Mouse (Mus musculus) induced T-regulatory cell, adult 2 months (primary cell): Measurements from ENCODE around the gene Hectd4.

Experiments
- DNase-seq: peaks from one replicate; pipeline ENCODE4 v3.0.0-alpha.2; 2012; ENCODE audit warnings: low read depth

The Hectd4 gene

DNA sequence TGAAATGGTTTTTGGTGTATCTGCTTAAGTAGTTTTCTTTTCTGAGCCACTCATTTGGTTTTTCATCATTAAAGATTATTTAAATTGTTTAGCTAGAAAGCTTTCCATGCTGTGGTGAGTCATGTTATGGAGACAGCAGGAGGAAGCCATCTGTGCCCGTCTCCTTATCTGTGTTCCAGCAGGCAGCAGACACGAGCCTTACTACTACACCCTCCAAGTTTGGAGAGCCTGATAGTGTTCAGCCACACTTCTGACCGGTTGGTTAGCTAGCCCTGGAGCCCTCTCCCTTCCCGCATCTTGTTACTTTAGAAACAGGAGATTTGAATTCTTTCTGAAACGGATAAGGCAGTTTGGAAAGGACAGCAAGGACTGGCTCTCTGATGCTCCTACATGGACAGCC, 16.2 kb downstream of the Hectd4 start:
- DNase-seq, result no peak

DNA sequence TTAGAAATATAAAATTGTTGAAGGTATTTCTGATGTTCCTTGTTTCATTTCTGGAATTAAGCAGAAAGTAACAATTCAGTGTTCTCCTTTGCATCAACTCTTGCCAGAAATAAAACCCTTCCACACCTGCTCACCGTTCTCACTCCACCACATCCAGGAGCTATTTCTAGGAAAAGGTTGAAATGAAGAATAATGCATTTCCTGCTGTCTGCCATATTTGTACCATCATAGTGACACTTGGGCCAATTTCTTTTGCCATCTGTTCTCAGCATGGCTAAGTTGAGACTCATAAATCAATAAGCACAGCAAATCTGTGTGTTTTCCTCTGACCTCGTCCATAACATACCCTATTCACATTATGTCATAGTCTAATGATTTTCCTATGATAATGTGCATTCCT, 18.2 kb downstream of the Hectd4 start:
- no peak for DNase-seq

DNA sequence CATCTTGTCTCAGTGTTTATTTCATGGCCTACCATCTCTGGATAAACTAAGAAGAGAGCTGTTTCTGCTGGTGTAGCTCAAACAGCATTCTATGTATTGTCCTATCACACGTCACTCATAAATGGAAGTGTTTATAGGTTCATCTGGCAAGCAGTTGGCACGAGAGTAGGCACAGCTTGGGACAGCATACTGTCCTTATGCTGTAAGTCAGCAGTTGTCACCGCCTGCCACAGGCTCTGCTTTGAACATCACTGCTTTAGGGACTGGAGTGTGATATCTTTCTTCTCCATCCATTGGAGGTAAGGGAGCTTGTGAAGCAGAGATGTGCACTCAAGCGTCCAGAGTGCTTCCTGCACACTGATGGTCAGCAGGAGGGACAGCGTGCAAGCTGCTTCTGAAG, 19.8 kb downstream of the Hectd4 start:
- no peak for DNase-seq

DNA sequence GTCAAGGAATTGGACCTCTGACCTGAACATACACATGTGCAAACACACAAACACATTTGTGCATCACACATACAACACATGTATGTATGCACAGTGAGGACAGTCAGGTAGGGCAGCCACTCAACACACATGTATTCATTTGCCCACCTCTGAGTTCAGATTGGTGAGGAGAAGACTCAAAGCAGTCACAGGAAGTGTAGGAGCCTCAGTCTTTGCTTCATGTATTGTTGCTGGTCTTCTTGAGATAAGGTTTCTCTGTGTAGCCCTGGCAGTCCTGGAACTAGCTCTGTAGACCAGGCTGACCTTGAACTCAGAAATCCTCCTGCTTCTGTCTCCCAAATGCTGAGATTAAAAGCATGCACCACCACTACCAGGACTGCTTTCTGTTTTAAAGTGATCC, 21.2 kb downstream of the Hectd4 start:
- no peak for DNase-seq

DNA sequence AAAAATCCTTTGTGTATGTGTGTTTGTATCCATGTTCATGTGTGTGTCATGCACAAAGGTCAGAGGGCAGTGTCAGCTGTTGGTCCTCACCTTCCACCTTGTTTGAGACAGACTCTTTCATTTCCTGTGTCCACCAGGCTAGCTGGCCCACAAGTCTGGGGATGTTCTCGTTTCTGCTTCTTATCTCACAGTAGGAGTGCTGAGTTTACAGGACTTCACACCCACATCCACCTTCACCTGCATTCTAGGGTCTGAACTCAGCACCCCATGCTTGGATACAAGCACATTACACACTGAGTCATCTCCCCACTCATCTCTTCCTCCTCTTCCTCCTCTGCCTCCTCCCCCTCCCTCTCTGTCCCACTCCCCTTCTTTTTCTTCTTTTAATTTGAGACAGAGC, 22.2 kb downstream of the Hectd4 start:
- no peak for DNase-seq

DNA sequence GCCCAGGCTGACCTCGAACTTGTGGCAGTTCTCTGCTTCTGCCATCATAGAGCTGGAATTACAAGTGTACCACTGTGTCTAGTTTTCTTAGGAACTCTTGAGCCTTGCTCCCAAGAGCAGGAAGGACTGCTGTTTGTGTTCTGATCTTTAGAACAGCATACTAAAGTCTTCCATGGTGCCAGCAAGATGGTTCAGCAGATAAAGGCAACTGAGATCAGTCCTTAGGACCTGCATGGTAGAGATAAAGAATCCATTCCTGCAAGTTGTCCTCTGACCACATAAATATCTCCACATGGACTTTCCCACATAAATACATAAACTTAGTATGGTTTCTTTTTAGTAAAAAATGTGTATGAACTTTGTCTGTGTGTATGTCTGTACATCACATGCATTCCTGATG, 22.7 kb downstream of the Hectd4 start:
- no peak for DNase-seq

DNA sequence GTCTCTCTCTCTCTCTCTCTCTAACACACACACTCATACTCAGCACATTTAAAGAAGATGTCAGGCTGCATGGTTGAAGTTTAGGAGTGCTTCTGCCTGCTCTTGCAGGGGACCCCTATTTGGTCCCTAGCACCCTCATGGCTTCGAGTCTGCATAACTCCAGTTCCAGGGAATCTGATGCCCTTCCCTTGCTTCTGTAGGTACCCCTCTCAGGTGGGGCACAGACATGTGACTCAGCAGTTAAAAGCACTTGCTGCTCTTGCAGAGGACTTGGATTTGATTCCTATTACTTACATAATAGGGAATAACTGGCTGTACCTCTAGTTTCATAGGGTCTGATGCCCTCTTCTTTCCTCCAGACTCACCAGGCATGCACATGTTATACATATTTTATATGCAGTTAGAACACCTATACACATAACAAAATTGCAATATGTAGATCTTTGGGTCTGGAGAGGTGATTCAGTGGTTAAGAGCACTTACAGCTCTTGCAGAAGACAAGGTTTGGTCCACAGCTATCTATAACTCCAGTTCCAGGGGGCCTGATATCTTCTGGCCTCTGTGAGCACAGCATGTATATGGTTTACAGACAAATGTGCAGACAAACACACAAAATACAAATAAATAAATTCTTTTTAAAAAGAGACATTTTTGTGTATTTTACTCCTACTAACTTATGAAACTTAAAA, 23.8 kb downstream of the Hectd4 start:
- no peak for DNase-seq

DNA sequence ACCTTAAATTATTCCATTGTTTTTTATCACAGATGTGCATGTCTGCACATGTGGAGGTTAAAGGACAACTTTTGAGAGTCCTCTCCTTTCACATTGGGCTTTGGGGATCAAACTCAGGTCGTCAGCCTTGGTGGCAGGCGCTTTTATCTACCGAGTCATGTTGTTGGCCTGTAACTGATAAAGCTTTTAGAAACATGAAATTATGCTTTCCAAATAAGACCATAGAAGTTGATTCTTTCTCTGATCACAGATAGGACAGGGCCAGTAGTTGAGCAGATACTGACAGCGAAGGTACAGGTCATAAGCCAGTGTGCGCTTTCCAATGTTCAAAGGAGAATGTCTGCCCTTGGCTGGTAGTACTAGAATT, 24.3 kb downstream of the Hectd4 start:
- no peak for DNase-seq

DNA sequence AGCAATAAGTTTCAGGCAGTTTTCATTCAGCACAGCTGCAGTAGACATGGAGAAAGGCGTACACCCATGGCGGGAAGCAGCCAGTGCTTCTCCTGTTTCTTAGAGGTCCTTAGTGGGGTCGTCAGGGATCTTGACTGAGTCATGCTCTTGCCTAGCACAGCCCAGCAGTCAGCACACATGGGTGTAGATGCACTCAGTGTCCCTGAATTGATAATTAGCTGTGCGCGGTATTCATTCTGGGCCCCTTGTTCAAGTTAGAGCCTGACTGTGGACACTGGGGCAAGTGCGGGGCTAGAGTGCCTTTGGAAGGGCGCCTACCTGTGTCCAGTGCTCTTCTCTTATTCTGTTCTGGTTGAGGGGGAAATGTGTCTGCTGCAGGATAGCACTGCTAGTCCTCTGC, 25.2 kb downstream of the Hectd4 start:
- no peak for DNase-seq

DNA sequence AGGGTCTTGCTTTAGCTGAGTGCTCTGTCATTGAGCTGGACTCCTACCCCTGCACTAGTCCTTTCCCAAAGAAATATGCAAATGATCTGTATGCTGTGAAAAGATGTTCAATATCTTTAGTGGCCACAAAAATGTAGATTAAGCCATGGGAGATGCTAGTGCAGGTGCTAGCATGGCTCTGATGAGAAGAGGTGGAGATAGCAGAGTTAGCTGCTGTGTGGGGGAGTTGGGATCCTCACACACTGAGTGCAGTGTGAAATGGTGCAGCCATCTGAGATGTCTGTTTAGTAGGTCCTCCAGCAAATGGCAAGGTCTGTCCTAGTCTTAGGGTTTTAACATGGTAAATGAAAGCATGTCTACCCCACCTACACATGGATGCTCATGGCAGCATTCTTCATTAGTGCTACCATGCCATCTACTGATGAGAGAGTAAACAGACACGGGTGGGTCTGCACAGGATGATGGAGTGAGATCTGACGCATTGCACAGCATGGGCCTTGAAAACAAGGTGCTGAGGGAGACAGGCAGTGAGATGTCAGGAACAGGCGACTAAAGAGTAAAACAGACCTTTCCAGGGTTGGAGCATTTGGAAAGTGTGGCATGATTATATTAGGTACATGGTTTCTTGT, 28.9 kb downstream of the Hectd4 start:
- no peak for DNase-seq

DNA sequence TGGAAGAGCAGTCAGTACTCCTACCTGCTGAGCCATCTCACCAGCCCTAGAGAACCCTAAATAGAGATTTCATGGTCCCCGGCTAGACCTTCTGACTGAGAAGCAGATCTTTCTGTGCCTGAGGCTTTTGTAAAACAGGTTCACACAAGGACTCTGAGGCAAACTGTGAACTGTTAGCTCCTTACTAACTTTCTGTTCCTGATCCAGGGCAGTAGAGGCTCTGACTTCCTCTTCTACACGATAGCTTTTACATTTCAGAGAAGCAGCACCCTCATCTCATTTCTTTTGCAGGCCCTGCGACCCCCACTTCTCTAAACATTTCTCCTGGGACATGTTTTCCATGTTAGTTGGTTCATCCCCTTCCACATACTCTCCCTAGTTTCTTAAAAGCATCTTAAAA, 29.7 kb downstream of the Hectd4 start:
- no peak for DNase-seq

DNA sequence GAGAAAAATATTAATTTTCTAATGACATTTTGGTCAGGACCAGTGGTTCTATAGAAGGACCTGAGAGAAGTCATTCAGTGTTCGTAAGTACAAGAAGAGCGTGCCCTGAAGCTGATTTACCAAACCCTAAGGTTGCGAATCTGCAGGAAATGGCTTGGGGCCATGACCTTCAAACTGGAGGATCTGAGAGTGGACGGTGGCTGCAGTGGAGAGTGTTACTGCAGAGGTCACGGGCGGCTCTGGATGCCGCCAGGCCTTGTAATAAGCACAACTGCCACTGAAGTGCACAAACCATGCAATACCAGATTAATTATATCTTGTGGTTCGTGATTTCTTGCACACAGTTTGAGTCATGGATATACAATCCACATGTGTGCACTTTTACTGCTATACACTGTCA, 31.8 kb downstream of the Hectd4 start:
- no peak for DNase-seq

DNA sequence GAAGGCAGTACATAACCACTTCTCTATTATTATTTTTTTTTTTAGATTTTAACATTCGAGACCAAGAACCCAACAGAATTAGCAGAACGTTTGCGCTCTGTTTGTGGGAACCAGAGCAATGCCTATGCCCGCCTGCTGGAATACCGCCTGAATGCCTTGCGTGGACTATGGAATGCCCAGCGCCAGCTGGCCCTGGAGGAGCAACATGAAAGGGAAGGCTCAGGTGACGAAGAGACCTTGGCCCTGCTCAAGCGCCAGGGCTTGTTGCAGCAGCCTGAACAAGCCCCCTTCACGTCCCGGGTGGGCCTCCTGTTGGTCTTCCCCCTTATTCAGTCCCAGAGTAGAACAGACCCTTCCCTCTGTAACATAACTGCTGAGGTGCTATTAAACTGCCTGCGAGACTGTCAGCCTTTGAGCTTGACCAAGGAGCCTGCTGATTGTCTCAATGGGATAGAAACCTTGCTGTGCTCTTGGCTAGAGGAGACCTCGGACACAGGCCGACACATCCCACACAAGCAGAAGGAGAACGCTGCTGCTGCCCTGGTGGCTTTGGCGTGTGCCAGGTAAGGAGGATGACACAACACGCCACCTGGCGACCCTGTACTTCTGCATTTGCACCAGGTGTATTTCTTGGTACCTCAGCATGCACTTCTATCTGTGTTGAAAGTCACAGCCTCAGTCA, 33.9 kb downstream of the Hectd4 start:
- no peak for DNase-seq

DNA sequence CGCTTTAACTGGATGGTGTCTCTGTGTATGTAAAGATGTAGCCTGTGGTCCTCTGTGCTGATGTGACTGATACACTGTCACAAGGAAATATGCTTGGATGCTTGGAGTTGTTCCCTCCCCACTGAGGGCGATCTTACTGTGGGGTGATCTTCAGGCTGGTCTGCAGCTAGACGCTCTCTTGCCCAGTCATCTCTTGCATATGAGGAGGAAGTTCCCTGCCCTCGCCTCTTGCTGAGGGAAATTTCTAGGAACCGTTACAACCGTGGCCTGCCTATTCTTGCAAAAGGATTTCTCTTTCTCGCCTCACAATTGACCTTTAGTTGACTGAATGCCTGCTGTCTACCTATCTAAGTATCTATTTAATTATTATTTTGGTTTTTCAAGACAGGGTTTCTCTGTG, 35.0 kb downstream of the Hectd4 start:
- no peak for DNase-seq

DNA sequence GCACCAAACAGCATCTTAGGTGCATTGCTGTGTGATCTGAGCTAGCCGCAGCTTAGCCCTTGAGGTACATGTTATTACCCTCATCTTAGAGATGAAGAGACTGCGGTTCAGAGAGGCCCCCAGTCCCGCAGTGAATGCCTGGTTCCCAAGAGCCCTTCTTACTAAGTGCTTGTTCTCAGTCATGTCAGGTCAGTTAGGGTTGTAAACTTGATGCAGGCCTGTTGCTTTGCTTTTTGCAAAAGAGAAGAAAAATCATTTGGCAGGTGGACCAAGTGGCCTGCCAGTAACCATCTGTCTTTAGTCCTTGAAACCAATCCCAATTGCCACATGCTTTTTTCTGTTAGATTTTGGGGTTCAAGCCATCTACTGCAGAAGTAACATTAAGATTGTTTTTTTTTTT, 41.8 kb downstream of the Hectd4 start:
- DNase-seq, result no peak

DNA sequence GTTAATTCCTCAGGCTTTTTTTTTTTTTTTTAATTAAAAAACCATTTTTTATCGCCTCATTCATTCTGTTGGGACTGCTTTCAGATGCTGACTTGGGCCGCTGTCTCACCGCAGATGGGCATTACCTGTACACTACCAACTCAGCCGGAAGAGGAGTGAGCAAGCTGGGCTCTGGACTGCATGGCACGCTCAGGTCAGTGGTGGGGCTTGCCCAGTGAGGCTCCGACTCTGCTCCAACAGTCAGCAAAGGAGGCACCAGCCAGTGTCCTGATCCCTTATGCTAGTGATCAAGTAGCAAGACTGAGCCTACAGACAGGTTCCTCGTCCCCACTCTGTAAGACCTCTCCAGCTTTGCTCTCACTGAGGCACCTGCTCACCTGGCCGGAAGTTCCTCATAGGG, 42.4 kb downstream of the Hectd4 start:
- DNase-seq, result no peak

DNA sequence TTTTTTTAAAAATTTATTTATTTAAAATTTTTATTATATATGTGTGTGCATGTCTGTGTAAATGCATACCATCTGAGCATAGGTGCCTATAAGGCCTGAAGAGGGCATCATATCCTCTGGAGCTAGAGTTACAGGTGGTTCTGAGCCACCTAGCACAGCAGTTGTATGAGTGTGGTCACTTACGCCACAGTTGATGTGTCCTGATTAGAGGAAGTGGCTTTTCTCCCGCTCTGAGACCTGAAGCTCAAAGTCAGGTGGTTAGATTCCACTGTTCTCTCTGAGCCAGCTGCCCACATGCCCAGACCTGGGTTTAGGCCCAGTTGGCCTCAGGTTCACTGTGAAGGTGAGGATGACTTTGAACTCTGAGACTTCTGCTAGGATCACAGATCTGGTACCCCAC, 44.6 kb downstream of the Hectd4 start:
- DNase-seq, result no peak

DNA sequence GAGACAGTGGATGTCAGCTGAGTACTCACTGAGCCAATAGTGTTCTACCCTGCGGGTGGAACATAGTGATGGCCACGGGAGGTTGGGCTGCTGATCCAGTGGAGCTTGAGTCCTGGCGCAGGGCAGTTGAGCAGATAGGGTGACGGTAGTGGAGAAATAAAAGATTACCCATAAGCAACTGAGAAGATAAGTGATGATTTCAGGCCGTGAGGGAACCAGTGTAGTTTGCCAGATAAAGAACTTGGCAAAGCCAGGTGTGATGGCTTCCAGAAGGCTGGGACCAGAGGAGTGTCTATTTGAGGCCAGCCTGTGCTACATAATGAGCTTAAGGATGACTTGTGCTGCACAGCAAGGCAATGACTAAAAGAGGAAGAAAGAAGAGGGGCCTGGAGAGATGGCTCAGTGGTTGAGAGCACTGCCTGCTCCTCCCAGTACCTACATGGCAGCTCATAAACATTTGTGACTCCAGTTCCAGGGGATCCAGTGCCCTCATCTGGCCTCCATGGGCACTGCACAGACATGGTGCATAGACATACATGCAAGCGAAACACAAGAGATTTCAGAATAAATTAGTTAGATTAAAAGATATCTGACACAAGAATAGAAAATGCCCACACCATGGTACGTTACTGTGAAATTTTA, 46.8 kb downstream of the Hectd4 start:
- peak; percentile 68 for DNase-seq

DNA sequence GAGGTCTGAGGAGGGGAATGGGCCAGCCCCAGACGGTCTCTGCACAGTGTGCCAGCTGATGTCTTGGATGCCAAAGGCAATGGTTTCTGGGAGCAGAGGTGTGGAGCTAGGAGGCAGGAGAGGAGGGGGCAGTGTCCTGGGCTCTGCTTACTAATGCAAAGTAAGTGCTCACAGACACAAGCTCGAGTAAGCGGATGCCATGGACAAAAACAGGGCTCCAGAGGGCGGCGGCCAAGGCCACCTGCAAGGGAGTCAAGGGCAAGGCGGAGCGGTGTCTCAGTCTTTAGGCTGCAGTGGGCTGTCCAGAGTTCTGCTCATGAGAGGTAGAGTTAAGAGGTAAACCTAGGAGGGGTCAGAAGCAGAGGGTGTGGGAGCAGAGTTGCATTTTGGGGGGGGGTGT, 51.0 kb downstream of the Hectd4 start:
- DNase-seq, result no peak

DNA sequence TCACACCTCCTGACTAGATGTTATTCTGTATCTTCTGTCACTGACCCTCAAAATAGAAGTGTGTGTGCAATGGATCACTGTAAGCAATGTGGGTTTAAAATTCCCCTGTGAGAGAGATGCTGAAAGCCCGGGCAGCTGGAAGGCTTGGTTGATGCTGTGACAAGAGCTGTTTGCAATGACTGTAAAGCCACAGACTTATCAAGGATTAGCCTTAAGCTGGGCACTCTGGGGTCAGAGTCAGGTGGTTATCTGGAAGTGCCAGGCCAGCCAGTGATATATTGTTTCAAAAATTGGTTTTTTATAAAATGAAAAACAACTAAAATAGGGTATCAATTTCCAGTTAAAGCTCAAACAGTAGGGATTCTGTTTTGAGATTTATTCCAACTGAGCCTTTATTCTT, 56.8 kb downstream of the Hectd4 start:
- DNase-seq, result no peak

DNA sequence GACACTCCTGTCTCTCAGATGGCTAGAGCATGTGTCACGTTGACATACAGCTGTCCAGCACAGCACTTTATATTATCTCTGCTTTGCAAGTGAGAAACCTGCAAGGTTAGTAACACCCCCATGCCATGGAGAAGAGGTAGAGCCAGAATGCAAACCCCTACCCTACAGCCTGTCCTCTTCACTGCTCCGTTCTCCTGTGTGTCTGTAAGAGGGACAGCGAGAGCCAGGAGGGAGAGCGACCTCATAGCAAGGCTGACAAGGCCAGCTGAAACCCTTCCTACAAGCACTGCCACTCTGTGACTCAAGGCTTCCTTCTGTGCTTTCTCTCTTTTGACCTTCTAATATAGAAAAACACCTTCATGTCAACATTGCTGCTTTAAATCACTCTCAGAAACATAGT, 60.4 kb downstream of the Hectd4 start:
- no peak for DNase-seq

DNA sequence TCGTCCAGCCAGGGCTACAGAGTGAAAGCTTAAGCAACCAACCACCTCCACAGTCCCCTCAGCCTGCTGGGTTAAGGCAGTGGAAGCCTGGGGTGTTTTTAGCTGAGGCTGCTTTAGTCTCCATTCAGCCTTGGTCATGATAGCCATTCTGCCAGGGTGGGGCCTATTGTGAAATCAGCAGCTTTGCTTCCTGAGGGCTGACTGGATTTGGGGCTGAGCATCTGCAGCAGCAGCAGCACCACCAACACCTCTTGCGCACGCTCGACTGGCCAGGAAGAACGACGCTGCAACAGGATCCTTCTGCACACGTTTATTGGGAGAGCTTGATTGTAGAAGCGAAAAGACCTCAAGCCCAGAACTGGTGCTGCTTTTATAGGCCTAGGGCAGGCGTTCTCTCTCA, 63.0 kb downstream of the Hectd4 start:
- no peak for DNase-seq

DNA sequence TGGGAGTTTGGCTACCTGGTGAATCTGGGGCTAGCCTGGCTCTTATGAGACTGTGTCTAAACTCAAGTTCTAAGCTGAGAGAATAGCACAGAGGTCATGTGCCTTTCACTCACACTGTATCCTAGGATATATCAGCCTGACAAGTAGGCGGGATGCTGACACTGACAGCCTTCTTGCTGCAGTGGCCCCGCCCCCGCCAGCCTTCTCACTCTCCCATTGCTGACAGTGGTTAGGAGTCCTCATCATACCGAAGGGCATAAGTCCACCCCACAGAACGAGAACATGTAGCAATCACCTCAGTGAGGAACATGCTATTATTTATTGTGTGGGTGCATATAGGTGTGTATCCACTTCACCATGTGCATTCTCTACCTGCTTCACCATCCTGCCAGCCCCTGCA, 64.8 kb downstream of the Hectd4 start:
- no peak for DNase-seq
